In genomic region chr2:30640021-30640481, GRCm38 (mm10) we compare ENCODE assay signal across 7 mouse cellular contexts. TPM values are rescaled to one million over a fixed set of nuclear protein-coding genes. Genes with fewer than 3 reads are reported as not detected.
DNase-seq lines count a peak whose midpoint lies in the region; ATAC-seq lines count a peak whose summit lies in the region.

No protein-coding gene starts in this region.

- no peaks in the 10 kb centered on the region for H3K27me3 ChIP-seq in forebrain, embryonic 16.5 days (replicated peaks; ENCODE audit: control insufficient read depth, insufficient read depth, low read length)
- no peaks in the 10 kb centered on the region for H3K27me3 ChIP-seq in liver, embryonic 11.5 days (replicated peaks; ENCODE audit: control insufficient read depth, insufficient read depth, low read length)

- no peak overlapping the region for H3K9ac ChIP-seq in forebrain, embryonic 16.5 days (replicated peaks; ENCODE audit: low read depth, low read length)
- no peak overlapping the region for H3K9ac ChIP-seq in liver, embryonic 11.5 days (ENCODE audit: low read depth, low read length)

- H3K27ac ChIP-seq in forebrain, embryonic 16.5 days (ENCODE audit: low read length) = no peak overlapping the region; the same call in 1 of the 2 replicates
- no peak overlapping the region for H3K27ac ChIP-seq in liver, embryonic 11.5 days (ENCODE audit: low read depth, low read length)

- DNase-seq in ovary, postnatal 36 days (ENCODE audit: low spot score) = peak; percentile 44
- DNase-seq in ovary, postnatal 10 days (ENCODE audit: low spot score) = no peak
- no peak for DNase-seq in liver, embryonic 11.5 days (ENCODE audit: low spot score)
- peak; percentile 34 for DNase-seq in yolk sac, embryonic 10.5 days (ENCODE audit: low spot score)
- DNase-seq in adipocyte (ENCODE audit: low spot score) = no peak

- no peaks in the 10 kb centered on the region for H3K36me3 ChIP-seq in forebrain, embryonic 16.5 days (ENCODE audit: control insufficient read depth, insufficient read depth)
- H3K36me3 ChIP-seq in liver, embryonic 11.5 days (ENCODE audit: control insufficient read depth, insufficient read depth, low read length) = no peaks in the 10 kb centered on the region

- no peaks in the 10 kb centered on the region for H3K9me3 ChIP-seq in forebrain, embryonic 16.5 days (ENCODE audit: control insufficient read depth, low read length)
- H3K9me3 ChIP-seq in liver, embryonic 11.5 days (ENCODE audit: control insufficient read depth, low read length) = no peaks in the 10 kb centered on the region

- H3K4me2 ChIP-seq in forebrain, embryonic 16.5 days (ENCODE audit: low read length) = no peak overlapping the region
- H3K4me2 ChIP-seq in liver, embryonic 11.5 days = peak overlapping the region; percentile 34

- H3K4me3 ChIP-seq in forebrain, embryonic 16.5 days (replicated peaks; ENCODE audit: low read length) = no peak overlapping the region
- no peak overlapping the region for H3K4me3 ChIP-seq in liver, embryonic 11.5 days (ENCODE audit: low read depth, low read length)

- 15% methylated on average over 11 of the region's 11 CpGs for WGBS in forebrain, embryonic 16.5 days
- WGBS in liver, embryonic 11.5 days = 16% methylated on average over 11 of the region's 11 CpGs

- peaks cover 7% of the 10 kb centered on the region for H3K4me1 ChIP-seq in forebrain, embryonic 16.5 days (replicated peaks; ENCODE audit: control insufficient read depth, insufficient read depth, low read length)
- H3K4me1 ChIP-seq in liver, embryonic 11.5 days (replicated peaks; ENCODE audit: control insufficient read depth, insufficient read depth, low read length) = peaks cover 19% of the 10 kb centered on the region

- peak; percentile 57; the same call in 1 of the 2 replicates for ATAC-seq in forebrain, embryonic 16.5 days
- no peak for ATAC-seq in liver, embryonic 11.5 days (replicated peaks; ENCODE audit: low FRiP score)
- no peak for ATAC-seq in erythroblast, adult 5-6 weeks (replicated peaks; ENCODE audit: low FRiP score, poor library complexity, severe bottlenecking)

RNA-seq across cellular contexts. Expression of gene Cstad, which starts 45.2 kb away (rescaled TPM):
- polyA plus RNA-seq in forebrain, embryonic 16.5 days (2015; fragmentation: Nextera tagmentation; extraction: Ambion mirVana) = 0.89 and 0.93 TPM in 2 replicates
- 0.38 TPM in 1 of 2 replicates, not detected in the other for polyA plus RNA-seq in liver, embryonic 11.5 days (2014; fragmentation: Nextera tagmentation; extraction: Ambion mirVana)
- not detected in 2 replicates for total RNA-seq in erythroblast, adult 5-6 weeks (2015; ENCODE audit: low replicate concordance)
- not detected in 2 replicates for total RNA-seq in erythroblast, adult 5-6 weeks (2017; ENCODE audit: low replicate concordance)

Comparison
In these comparisons a context has a peak if more than half of its experiments do, and no peak if none do; other contexts are left out.
1. DNase-seq: peak in ovary, postnatal 36 days (single experiment) and yolk sac, embryonic 10.5 days (single experiment); none in ovary, postnatal 10 days (single experiment), liver, embryonic 11.5 days (single experiment) and adipocyte (single experiment).